Mouse (Mus musculus) liver (tissue): ENCODE results near the gene Shank2.

Source experiments
- DNase-seq: peaks from one replicate; pipeline ENCODE4 v3.0.0-alpha.2; 2020; ENCODE audit warnings: mixed read lengths

Gene Shank2

GRCm38 (mm10) chr7:144031611-144032010 is 29.9 kb downstream of the Shank2 start:
- DNase-seq, result no peak

- DNase-seq, result no peak
Observed at GRCm38 (mm10) chr7:144037541-144037940, 35.8 kb downstream of the Shank2 start.

- peak; percentile 17 for DNase-seq
Observed at GRCm38 (mm10) chr7:144037966-144038669, 36.4 kb downstream of the Shank2 start.

- DNase-seq, result no peak
Observed at GRCm38 (mm10) chr7:144038741-144039140, 37.0 kb downstream of the Shank2 start.

DNA sequence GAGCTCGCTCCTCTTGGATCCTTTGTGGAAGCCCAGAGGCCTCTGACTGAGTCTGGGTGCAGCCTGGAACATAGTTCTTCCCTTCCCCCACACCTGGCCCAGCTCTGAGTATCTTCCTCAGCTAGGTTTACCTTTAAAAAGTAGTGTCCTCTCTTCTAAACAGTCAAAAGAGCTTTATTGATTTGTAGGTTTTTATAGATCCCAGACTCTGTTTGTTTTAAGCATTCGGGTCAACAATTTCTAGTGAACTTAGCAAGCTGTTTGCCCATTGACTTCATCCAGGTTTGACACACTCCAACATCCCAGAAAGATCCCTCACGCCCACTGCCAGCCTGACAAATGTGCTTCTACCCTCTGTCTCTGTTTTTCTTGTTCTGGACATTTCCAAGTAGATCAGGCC is 38.6 kb downstream of the Shank2 start:
- no peak for DNase-seq

DNA sequence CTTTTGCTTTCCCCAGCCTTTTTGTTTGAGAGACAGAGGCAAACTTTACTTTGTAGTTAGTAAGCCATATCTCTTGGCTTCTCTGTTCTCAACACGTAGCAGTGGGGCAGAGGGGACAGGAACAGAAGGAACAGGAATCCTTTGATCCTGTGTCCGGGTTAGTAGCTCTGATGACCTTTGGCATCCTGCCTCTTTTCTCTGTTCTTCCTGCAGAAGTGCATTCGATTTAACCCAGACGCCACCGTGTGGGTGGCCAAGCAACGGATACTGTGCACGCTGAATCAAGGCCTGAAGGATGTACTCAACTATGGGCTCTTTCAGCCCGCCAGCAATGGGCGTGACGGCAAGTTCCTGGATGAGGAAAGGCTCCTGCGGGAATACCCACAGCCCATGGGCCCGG is 50.3 kb downstream of the Shank2 start:
- peak; percentile 41 for DNase-seq

DNA sequence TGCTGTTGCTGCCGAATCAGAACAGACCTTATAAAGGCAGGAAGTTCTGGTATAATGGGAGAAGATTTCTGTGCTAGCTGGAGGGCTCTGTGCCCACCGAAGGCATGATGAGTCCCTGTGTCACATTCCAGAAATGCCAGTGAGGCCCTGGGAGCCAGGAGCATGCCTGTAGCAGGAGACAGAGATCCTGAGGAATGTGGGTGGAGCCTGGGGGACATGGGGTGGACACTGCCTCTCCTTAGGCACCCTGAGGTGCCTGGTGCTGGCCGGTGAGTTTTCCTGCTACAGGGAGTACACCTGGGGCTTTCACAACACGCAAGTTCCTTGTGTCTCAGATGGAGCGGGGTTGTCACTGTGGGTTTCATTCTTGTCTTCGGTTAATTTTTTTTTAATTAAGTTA is 53.5 kb downstream of the Shank2 start:
- no peak for DNase-seq

GRCm38 (mm10) chr7:144055702-144056531 is 54.2 kb downstream of the Shank2 start:
- DNase-seq, result no peak

DNA sequence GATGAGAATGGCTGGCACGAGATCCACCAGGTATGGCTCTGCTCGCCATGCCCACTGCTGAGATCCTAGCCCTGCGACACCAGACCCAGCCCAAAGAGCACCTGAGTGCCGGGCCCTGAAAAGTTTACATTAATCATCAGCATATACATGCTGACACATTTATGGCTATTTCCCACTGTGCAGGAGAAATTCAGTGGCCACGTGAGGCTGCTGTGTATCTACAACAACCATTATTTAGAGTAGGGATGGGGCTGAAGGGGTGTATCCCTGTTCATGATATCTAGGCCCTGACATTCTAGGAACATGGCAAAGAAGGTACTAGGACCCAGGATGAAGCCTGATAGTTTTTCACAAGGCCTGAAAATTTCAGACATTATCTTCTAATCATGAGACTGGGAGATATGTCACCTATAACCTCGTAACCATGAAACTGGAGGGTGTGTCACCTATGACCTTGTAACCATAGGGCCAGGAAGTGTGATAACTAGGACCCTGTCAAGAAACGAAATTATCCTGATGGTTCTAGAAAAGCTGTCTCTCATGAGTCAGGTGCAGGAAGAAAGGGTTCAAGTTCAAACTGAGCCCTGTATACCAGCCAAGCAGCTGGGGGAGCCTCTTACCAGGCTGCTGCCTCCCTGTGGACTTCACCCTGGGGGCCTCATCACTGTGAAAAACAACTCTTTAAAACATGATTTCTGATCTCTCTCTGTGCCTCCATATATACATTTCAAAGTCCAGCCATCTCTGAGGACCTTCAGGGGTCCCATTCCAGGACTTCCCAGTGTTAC is 68.6 kb downstream of the Shank2 start:
- no peak for DNase-seq

DNA sequence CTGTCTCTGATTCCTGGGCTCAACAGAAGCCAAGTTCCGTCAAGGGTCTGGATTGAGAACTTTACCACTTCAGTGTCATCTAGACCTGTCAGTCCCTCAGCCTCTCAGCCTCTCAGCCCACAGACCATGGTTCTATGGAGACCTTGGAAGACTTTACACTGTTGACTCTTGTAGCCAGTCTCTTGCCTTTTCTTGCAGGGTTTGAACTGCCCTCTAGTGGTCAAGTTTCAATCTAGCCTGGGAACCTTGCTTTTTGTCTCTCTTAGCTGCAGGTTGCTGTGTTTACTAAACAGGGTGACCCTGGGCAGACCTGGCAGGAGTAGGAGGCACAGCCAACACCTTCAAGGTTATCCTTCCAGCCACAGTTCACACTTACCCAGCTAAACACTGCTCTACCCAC is 70.5 kb downstream of the Shank2 start:
- DNase-seq, result no peak

DNA sequence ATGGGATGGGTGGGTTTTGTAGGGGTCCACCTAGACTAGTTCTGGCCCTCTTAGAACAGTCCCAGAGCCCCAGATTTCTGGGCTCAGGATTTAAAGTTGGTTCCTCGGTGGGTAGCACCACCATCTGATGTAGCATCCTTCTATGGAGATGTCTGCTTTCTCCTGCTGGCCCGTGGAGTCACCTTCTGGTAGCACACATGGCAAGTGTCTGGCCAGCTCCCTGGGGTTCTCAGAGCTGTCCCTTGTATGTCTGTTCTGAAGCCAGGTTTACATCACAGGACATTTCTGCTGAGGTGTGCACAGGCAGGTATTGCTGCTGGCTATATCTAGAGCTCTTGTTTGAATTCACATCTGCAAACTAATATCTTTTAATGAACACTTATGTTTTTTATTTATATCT is 71.1 kb downstream of the Shank2 start:
- no peak for DNase-seq

GRCm38 (mm10) chr7:144074718-144075117 is 73.0 kb downstream of the Shank2 start:
- peak; percentile 61 for DNase-seq

GRCm38 (mm10) chr7:144078661-144079060 is 76.9 kb downstream of the Shank2 start:
- peak; percentile 36 for DNase-seq

DNA sequence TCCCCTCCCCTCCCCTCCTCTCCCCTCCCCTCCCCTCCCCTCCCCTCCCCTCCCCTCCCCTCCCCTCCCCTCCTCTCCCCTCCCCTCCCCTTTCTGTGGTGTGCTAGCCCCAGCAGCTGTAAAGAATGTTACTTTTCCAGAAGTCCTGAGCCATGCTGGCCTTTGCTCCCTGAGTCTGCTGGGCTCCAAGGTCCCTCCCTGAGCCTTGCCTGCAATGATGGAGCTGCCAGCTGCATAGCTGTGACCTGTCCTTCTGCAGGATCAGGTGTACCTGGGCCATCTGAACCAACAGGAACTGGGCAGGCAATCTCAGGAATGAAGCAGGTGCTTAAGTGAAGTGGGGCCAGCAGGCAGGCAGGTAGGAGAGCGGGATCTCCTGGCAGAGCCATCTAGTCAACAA is 78.1 kb downstream of the Shank2 start:
- no peak for DNase-seq

GRCm38 (mm10) chr7:144081448-144081847 is 79.7 kb downstream of the Shank2 start:
- no peak for DNase-seq

- no peak for DNase-seq
Observed at GRCm38 (mm10) chr7:144081963-144082362, 80.2 kb downstream of the Shank2 start.

DNA sequence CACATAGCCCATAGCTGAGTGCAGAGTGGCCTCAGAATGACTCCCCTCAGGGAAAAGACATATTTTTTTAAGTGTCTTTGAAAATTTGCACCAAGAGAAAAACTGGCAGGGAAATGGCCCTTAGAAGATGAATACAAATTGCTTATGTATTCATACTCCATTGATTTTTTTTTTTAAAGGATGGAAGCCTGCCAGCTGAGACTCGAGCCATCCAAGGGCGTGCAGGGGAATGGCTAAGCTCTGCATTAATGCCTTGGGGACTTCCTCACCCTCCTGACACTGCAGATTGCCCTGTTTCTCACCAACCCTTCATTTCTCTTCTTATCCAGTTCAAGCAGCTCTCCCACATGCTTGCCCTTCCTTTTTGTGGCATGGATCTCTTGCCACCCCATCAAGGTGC is 85.5 kb downstream of the Shank2 start:
- no peak for DNase-seq

GRCm38 (mm10) chr7:144094132-144094531 is 92.4 kb downstream of the Shank2 start:
- no peak for DNase-seq

- peak; percentile 18 for DNase-seq
Observed at GRCm38 (mm10) chr7:144097314-144097713, 95.6 kb downstream of the Shank2 start.

DNA sequence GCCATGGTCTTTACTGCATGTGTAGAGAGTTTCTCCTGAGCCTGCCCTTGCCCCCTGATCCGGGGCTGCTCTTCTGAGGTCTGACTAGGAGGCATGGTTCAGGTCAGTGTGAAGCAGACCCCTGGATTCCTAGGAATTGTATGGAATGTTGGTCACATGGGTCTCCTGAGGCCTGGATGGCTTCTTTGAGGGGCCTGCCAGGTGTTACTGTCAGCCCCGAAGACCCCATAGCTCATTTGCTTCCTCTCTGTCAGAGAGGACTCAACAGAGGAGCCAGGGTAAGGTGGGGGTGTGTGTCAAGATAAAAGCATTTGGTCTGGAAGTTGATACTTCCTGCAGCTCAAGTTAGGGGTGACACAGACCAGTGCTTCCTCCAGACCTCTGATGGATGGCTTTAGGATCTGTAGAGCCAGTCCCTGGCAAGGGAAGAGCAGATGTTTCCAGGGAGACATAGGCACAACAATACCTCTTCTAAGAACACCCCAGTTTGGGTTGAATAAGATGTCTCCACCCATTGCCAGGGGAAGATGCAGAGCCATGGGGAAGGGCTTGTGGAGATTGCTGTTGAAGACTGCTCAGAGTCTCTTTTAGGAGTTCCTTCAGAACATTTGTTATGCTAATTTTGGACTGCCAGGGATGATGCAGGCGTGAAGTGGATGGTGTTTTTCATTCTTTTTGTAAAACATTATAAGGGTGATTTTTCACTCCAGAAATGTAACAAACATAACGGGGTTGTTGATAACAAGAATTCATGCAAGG is 100.7 kb downstream of the Shank2 start:
- no peak for DNase-seq

DNA sequence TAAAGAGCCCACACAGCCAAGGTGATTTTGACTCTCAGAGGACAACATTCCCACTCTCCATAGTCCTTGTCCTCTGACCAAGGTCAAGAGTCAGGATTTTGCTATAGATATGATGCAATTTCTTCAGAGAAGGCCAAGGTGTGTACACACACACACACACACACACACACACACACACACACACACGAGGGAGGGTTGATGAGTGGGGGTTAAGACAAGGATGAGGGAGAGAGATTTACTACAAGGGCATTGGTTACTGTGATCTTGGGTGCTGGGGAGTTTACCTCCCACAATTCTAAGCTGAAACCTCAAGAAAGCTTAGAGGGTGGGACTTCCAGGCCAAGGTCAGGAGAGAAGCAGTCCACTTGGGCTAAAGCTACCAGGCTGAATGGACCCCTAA is 104.2 kb downstream of the Shank2 start:
- DNase-seq, result no peak

- no peak for DNase-seq
Observed at GRCm38 (mm10) chr7:144106352-144107011, 104.8 kb downstream of the Shank2 start.
